Mouse (Mus musculus): ENCODE measurements around the gene Synj1.

Gene Synj1

DNA sequence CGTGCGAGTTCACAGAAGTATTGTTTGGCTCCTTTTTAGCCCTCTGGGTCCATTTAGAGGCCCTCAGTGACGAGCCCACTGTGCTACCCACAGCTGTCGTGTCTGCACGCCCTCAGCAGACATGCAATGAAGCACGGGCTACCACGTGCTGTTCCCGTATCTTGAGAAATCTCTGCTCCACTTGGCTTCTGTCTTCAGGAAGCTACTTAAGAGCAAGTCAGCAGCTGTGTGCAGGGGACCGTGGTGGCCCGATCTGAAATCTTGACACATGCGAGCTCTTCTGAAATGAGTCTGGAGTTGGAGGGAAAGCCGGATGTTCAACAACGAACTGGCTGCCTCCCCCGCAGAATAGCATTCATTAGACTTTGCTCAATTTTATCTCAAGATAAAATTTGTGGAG, 119.5 kb downstream of the Synj1 start:
- DNase-seq (ENCODE audit: low read depth, low spot score): no peak

DNA sequence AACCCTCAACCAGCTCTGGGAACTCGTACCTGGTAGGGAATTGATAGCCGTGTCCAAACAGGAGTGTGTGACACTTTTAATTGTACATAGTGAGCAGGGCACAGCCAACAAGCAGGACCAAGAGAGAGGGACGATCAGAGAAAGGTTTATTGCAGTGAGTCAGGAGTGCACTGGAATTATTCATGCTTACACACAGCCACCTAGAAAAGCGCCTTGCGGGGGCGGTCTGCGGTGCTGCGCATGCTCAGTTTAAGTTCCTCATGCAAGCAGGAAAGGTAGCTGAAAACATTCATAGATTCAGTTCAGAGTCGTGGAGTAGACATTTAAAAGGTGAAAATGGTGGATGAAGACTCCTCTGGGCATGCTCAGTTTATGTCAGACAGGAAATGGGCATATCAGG, 120.4 kb downstream of the Synj1 start:
- DNase-seq (ENCODE audit: low read depth, low spot score): no peak

Data from CD4-positive, CD25-positive, alpha-beta regulatory T cell, adult 2 months (primary cell).